Mouse (Mus musculus) hindbrain, embryonic 13.5 days (tissue): ENCODE data around the gene Ralgapa2. TPM values are rescaled to one million over a fixed set of nuclear protein-coding genes. Genes with fewer than 3 reads are reported as not detected.

Source experiments
- ATAC-seq: fragments of 200-750 bp; cut with Nextera tagmentation; 2 replicates; pipeline ENCODE4 v1.8.0; 2017; ENCODE audit warnings: moderate TSS enrichment; ENCODE audit not compliant: low FRiP score
- H3K27ac ChIP-seq: fragments of 300-500 bp; sonication (generic); 2 replicates; pipeline ENCODE4 v1.5.1; 2015; ENCODE audit warnings: inconsistent platforms, mild to moderate bottlenecking, moderate library complexity
- H3K27me3 ChIP-seq: fragments of 300-500 bp; sonication (generic); 2 replicates; pipeline ENCODE4 v1.6.1; 2015; ENCODE audit warnings: mild to moderate bottlenecking, inconsistent platforms
- H3K36me3 ChIP-seq: fragments of 300-500 bp; sonication (generic); 2 replicates; pipeline ENCODE4 v1.6.1; 2015; ENCODE audit warnings: mild to moderate bottlenecking, inconsistent platforms
- H3K4me1 ChIP-seq: fragments of 300-500 bp; sonication (generic); replicated peaks from 2 replicates; pipeline ENCODE4 v1.6.1; 2015; ENCODE audit warnings: inconsistent platforms
- H3K4me2 ChIP-seq: fragments of 300-500 bp; sonication (generic); 2 replicates; pipeline ENCODE4 v1.6.1; 2015; ENCODE audit warnings: inconsistent platforms, mild to moderate bottlenecking, moderate library complexity
- H3K4me3 ChIP-seq: fragments of 300-500 bp; sonication (generic); 2 replicates; pipeline ENCODE4 v1.5.1; 2015; ENCODE audit warnings: mild to moderate bottlenecking, inconsistent platforms
- H3K9ac ChIP-seq: fragments of 300-500 bp; sonication (generic); 2 replicates; pipeline ENCODE4 v1.6.1; 2015; ENCODE audit warnings: mild to moderate bottlenecking, inconsistent platforms
- H3K9me3 ChIP-seq: fragments of 300-500 bp; sonication (generic); 2 replicates; pipeline ENCODE4 v1.6.1; 2016; ENCODE audit warnings: inconsistent platforms
- WGBS: fragments of 180-500 bp; shearing (Covaris S2); methylation state at CpG from one replicate; pipeline ENCODE4 v1.1.7; 2015; 5-methylcytosine and 5-hydroxymethylcytosine counted together
- polyA plus RNA-seq: library from polyadenylated mRNA; unstranded; fragments of >200 nt; fragmentation: Nextera tagmentation; extraction: Ambion mirVana; gene quantifications from 2 replicates; pipeline ENCODE4 v1.2.1, GENCODE M21; 2015

Gene Ralgapa2
- polyA plus RNA-seq, 1 experiment from 2014 or later, result 13.2 TPM

DNA sequence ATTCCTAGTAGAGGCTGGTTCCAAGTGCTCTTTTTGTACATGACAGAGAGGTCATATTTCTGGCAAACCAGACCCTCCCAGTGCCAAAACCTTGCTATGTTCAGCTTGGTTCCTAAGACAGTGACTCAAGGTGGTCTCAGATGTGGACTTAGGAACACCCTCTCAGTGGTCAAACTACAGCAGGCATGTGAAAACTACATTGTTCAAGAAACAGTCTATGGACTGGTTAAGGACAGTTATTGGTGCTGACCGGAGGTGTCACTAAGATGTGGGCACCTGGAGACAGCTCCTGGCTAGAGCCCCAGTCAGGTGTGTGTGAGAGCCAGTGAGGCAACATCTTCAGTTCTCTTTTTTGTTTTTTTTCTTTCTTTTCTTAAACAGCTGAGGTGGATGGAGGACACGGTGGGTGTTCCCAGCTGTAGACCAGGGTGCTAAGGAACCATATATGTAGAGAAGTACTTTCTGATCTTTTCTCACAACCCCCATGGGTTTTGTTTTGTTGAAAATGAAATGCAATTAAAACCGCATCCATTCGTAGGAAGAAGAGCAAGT is 272.9 kb downstream of the Ralgapa2 start:
- H3K9me3 ChIP-seq, result no peaks in the 10 kb centered on the region
- H3K4me1 ChIP-seq, result no peaks in the 10 kb centered on the region
- no peak for ATAC-seq
- 92% methylated on average over 4 of the region's 4 CpGs for WGBS
- no peak overlapping the region for H3K27ac ChIP-seq
- no peak overlapping the region for H3K9ac ChIP-seq
- H3K36me3 ChIP-seq, result no peaks in the 10 kb centered on the region; the same call in 1 of the 2 replicates
- no peak overlapping the region for H3K4me3 ChIP-seq
- H3K27me3 ChIP-seq, result no peaks in the 10 kb centered on the region; the same call in 1 of the 2 replicates
- H3K4me2 ChIP-seq, result no peak overlapping the region

DNA sequence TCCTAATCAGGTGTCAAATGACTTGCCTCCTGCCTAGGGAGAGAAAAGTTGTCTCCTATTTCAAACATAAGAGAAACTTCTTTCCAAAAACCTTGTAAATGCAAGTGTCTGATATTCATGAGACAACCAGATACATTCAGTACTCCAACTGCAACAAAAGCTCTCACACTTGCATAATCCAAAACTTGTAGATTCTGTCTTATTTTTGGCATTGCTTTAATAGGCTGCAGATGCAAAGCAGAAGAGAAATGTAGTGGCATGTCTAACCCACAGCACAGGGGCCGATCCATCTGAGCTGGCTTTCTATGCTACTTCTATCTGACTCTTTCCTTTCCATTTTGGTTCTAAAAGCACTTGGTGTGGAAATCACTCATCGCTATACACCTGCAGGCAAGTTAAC is 280.7 kb downstream of the Ralgapa2 start:
- H3K4me2 ChIP-seq, result no peak overlapping the region
- H3K4me1 ChIP-seq, result peaks cover 6% of the 10 kb centered on the region
- H3K4me3 ChIP-seq, result no peak overlapping the region
- no peaks in the 10 kb centered on the region for H3K36me3 ChIP-seq
- H3K9me3 ChIP-seq, result no peaks in the 10 kb centered on the region
- WGBS, result 96% methylated on average over 2 of the region's 2 CpGs
- H3K27me3 ChIP-seq, result peaks cover 38% of the 10 kb centered on the region
- H3K27ac ChIP-seq, result no peak overlapping the region
- H3K9ac ChIP-seq, result no peak overlapping the region
- ATAC-seq, result no peak

DNA sequence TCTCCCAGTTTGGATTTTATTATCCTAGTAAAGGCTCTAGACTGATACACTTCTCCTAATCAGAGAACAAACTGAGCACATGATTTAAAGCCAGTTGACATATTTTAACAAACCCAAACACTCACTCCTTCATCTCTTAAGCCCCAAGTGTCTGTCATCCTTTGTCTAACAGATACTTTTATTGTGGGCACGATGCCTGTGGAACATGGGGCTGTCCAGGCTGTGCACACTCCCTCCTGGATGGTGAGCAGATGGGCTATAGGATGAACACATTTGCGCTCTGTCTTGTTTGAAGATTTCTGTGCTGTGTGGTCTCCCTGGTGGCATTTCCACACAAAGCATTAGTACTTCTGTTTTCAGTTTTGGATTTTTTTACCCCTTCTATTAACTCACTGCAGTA is 283.7 kb downstream of the Ralgapa2 start:
- 69% methylated on average over 2 of the region's 2 CpGs for WGBS

DNA sequence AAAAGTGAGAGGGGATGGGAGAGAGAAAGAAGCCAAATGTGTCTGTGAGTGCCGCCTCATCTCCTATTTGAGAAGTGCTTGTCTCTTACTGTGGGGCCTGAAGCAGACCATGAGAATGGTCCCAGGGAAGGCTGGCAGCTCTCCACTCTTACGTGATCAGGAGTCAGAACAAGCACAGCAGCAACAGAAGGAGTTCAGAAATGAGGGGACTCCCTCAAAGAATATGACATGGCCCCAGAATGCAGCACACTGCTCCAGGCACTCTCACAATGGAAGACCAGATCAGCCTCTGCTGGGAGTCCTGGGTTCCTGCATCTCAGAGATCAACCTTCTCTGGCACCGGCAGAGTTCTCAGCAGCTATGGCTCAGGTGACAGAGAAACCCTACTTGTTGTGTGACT is 284.5 kb downstream of the Ralgapa2 start:
- H3K36me3 ChIP-seq, result no peaks in the 10 kb centered on the region
- no peak for ATAC-seq
- no peak overlapping the region for H3K9ac ChIP-seq
- H3K4me1 ChIP-seq, result peaks cover 37% of the 10 kb centered on the region
- no peak overlapping the region for H3K27ac ChIP-seq
- 57% methylated on average over 3 of the region's 3 CpGs for WGBS
- peaks cover 65% of the 10 kb centered on the region for H3K27me3 ChIP-seq
- H3K4me2 ChIP-seq, result no peak overlapping the region
- no peak overlapping the region for H3K4me3 ChIP-seq
- no peaks in the 10 kb centered on the region for H3K9me3 ChIP-seq

More for the DNA sequence above, 283.7 kb downstream of the Ralgapa2 start:
- ATAC-seq, result no peak
- no peak overlapping the region for H3K4me2 ChIP-seq
- peaks cover 57% of the 10 kb centered on the region for H3K27me3 ChIP-seq
- no peaks in the 10 kb centered on the region for H3K9me3 ChIP-seq
- H3K27ac ChIP-seq, result no peak overlapping the region
- no peak overlapping the region for H3K4me3 ChIP-seq
- H3K36me3 ChIP-seq, result no peaks in the 10 kb centered on the region
- H3K4me1 ChIP-seq, result peaks cover 29% of the 10 kb centered on the region
- H3K9ac ChIP-seq, result no peak overlapping the region

DNA sequence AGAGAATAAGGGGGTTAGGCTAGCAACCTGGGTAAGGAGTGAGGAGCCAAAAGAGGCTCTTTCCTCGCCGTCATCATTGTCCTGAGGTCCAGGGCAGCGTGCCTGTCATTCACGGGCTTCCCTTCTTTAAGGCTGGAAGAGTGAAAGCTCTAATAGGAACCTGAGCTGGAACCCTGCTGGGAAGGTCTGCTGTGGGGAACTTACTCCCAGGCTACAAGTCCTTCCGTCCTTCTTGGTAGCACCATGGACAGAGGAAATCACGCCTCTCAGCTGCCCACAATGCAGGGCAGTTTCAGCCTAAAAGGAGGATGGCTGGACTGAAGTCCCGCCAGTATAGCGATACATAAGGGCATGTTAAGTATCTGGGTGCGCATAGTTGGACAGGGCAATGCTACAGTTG is 285.7 kb downstream of the Ralgapa2 start:
- no peak overlapping the region for H3K9ac ChIP-seq
- ATAC-seq, result no peak
- H3K4me3 ChIP-seq, result no peak overlapping the region
- peaks cover 42% of the 10 kb centered on the region for H3K4me1 ChIP-seq
- peak overlapping the region; percentile 90; the same call in 1 of the 2 replicates for H3K4me2 ChIP-seq
- peaks cover 64% of the 10 kb centered on the region for H3K27me3 ChIP-seq
- WGBS, result 10% methylated on average over 9 of the region's 9 CpGs
- H3K9me3 ChIP-seq, result no peaks in the 10 kb centered on the region
- H3K36me3 ChIP-seq, result no peaks in the 10 kb centered on the region
- H3K27ac ChIP-seq, result no peak overlapping the region

DNA sequence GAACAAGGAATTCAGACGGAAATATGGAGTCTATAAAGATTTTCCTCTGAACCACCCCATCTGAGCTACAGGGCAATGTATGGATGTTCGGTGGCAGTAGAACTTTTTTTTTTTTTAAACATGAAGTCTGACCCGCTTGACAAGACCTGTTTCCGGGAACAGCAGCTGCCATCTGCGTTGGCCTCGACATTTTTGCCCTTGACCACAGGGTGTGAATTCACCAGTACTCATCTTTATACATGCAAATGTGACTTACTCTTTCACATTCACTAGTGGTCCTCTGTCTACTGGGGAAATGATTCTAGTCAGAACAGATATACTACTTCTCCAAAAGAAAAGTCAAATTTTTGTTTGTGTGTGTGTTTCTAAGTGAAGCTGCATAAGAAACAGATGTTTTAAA is 286.3 kb downstream of the Ralgapa2 start:
- peaks cover 48% of the 10 kb centered on the region for H3K4me1 ChIP-seq
- no peaks in the 10 kb centered on the region for H3K9me3 ChIP-seq
- H3K27ac ChIP-seq, result no peak overlapping the region
- H3K4me2 ChIP-seq, result peak overlapping the region; percentile 90
- peaks cover 63% of the 10 kb centered on the region for H3K27me3 ChIP-seq
- WGBS, result 9% methylated on average over 6 of the region's 6 CpGs
- no peak for ATAC-seq
- H3K4me3 ChIP-seq, result peak overlapping the region; percentile 76
- no peaks in the 10 kb centered on the region for H3K36me3 ChIP-seq
- peak overlapping the region; percentile 36; the same call in 1 of the 2 replicates for H3K9ac ChIP-seq

DNA sequence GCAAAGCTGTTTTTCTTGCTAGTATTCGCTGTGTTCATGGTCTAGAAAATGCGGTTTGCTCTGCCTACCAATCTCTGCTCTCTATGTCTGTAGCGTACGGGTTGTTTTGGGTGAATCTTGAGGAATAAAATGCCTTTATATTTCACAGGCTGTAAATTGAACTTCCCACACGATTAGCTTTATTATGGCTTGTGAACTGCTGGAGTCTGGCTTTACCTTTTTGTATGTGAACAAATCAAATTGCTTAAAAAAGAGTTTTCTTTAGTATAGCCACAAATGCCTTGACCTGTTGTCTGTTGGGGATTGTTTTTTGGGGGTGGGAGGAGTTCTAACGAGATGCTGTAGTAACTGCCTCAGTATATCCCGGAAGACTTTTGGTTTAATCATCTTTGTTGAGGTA is 288.0 kb downstream of the Ralgapa2 start:
- no peaks in the 10 kb centered on the region for H3K36me3 ChIP-seq
- H3K4me1 ChIP-seq, result peaks cover 58% of the 10 kb centered on the region
- H3K27me3 ChIP-seq, result peaks cover 67% of the 10 kb centered on the region
- H3K27ac ChIP-seq, result peak overlapping the region; percentile 97
- ATAC-seq, result no peak
- 8% methylated on average over 7 of the region's 7 CpGs for WGBS
- H3K9ac ChIP-seq, result peak overlapping the region; percentile 95
- H3K4me2 ChIP-seq, result peak overlapping the region; percentile 90
- no peaks in the 10 kb centered on the region for H3K9me3 ChIP-seq
- peak overlapping the region; percentile 76 for H3K4me3 ChIP-seq

DNA sequence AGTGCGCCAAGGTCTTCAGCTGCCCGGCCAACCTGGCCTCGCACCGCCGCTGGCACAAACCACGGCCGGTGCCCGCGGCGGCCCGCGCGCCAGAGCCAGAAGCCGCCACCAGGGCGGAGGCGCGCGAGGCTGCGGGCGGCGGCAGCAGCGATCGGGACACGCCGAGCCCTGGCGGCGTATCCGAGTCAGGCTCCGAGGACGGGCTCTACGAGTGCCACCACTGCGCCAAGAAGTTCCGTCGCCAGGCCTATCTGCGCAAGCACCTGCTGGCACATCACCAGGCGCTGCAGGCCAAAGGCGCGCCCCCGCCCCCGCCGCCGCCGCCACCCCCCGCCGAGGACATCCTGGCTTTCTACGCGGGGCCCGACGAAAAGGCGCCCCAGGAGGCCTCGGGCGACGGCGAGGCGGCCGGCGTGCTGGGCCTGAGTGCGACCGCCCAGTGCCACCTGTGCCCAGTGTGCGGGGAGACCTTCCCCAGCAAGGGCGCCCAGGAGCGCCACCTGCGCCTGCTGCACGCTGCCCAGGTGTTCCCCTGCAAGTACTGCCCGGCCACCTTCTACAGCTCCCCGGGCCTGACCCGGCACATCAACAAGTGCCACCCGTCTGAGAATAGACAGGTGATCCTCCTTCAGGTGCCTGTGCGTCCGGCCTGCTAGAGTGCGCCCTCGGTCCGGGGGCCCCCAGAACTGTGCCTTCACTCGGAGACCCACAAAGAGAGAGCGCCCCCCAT is 288.8 kb downstream of the Ralgapa2 start:
- peaks cover 63% of the 10 kb centered on the region for H3K27me3 ChIP-seq
- H3K9me3 ChIP-seq, result no peaks in the 10 kb centered on the region
- H3K4me2 ChIP-seq, result peak overlapping the region; percentile 90
- H3K4me3 ChIP-seq, result peak overlapping the region; percentile 76
- H3K36me3 ChIP-seq, result no peaks in the 10 kb centered on the region
- H3K27ac ChIP-seq, result peak overlapping the region; percentile 97
- H3K4me1 ChIP-seq, result peaks cover 66% of the 10 kb centered on the region
- ATAC-seq, result peak; percentile 6; the same call in 1 of the 2 replicates
- under 1% methylated on average over 70 of the region's 75 CpGs for WGBS
- peak overlapping the region; percentile 95 for H3K9ac ChIP-seq

DNA sequence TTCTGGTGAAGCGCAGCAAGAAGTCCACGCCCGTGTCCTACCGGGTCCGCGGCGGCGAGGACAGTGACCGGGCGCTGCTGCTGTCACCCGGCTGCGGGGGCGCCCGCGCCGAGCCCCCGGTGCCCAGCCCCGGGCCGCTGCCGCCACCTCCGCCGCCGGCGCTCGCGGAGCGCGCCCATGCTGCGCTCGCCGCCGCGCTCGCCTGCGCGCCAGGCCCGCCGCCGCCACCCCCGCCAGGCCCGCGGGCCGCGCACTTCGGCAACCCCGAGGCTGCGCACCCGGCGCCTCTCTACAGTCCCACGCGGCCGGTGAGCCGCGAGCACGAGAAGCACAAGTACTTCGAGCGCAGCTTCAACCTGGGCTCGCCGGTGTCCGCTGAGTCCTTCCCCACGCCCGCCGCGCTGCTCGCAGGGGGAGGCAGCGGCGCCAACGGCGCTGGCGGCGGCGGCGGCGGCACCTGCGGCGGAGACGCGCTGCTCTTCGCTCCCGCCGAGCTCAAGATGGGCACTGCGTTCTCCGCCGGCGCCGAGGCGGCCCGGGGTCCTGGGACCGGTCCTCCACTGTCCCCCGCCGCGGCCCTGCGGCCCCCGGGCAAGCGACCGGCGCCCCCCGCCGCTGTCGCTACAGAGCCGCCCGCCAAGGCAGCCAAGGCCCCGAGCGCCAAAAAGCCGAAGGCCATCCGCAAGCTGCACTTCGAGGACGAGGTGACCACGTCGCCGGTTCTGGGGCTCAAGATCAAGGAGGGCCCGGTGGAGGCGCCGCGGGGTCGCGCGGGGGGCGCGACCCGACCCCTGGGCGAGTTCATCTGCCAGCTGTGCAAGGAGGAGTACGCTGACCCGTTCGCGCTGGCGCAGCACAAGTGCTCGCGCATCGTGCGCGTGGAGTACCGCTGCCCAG is 289.6 kb downstream of the Ralgapa2 start:
- Histone ChIP-seq H3K4me1 (peaks cover 74% of the 10 kb centered on the region), H3K9me3 (no peaks in the 10 kb centered on the region), H3K36me3 (no peaks in the 10 kb centered on the region), H3K4me3 (peak overlapping the region; percentile 76), H3K27me3 (peaks cover 55% of the 10 kb centered on the region), H3K4me2 (peak overlapping the region; percentile 90), H3K9ac (peak overlapping the region; percentile 95), H3K27ac (peak overlapping the region; percentile 97)
- peak; percentile 19 for ATAC-seq
- WGBS, result under 1% methylated on average over 121 of the region's 133 CpGs

DNA sequence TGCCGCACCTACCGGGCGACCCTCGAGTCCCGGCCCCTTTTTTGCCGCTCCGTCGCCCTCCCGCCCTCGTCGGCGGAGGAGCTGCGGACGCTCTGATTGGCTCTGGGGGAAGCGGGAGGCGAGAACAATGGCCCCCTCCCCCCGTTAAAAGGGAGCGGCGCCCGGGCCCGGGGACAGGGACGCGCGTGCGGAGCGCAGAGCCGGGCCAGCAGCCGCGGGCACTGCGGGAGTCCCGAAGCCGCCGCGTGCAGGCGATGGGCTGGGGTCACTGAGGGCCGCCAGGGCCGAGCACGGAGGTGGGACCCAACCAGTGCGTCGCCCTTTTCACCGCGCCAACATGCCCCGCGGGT is 290.2 kb downstream of the Ralgapa2 start:
- H3K27ac ChIP-seq, result peak overlapping the region; percentile 97
- H3K36me3 ChIP-seq, result no peaks in the 10 kb centered on the region
- peak overlapping the region; percentile 90 for H3K4me2 ChIP-seq
- no peaks in the 10 kb centered on the region for H3K9me3 ChIP-seq
- peaks cover 77% of the 10 kb centered on the region for H3K4me1 ChIP-seq
- 2% methylated on average over 40 of the region's 44 CpGs for WGBS
- H3K27me3 ChIP-seq, result peaks cover 49% of the 10 kb centered on the region
- peak overlapping the region; percentile 76 for H3K4me3 ChIP-seq
- peak overlapping the region; percentile 95 for H3K9ac ChIP-seq
- ATAC-seq, result peak; percentile 75

DNA sequence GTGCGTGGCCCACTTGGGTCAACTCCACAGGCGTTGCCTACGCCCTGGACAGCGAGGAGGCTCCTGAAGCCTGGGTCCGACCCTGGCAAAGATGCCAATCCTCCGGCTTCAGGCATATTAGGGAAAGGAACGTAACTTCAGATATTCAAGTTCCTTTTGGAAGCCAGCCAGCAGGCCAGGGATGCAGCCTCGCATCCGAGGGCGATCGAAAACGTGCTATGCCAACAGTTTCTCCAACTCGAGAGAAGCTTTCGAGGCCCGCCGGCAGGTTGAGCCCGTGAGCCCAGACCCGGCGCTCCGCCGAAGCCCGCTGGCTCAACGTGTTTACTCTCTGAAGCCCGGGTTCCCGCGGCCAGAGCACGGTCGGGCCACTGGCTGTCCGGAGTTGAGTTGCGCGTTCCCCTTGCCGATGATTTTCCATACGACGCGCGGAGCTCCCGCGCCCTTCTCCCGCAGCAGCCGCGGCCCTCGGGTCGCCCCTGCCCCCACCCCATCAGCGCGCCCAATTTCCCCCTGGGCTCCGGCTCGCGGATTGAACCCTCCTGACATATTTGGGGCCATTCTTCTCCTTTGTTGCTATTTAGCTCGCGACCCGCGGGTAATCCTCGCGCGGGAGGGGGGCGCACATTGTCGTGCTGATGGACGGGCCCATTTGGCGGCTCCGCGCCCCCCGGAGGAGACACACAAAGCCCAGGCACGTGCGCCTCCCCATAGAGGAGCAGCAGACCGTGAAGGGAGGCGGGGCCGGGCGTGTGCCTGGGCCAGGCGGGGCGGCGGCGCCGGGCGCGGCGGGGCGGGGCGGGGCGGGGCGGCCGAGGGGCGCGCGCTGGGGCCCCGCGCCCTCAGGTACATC is 290.8 kb downstream of the Ralgapa2 start, which contains the start of gene Insm1:
Gene Insm1, plus strand, starts transcription at position 846 of the 853 bp plus-strand sequence.
- no peaks in the 10 kb centered on the region for H3K9me3 ChIP-seq
- peak; percentile 73 for ATAC-seq
- peak within 1 kb of the TSS; percentile 95 for H3K9ac ChIP-seq
- H3K36me3 ChIP-seq, result no peaks in the 10 kb centered on the region
- peaks cover 76% of the 10 kb centered on the region for H3K4me1 ChIP-seq
- H3K4me2 ChIP-seq, result peak within 1 kb of the TSS; percentile 90
- WGBS, result under 1% methylated on average over 85 of the region's 86 CpGs
- H3K27ac ChIP-seq, result peak within 1 kb of the TSS; percentile 97
- peak within 1 kb of the TSS; percentile 76 for H3K4me3 ChIP-seq
- peaks cover 47% of the 10 kb centered on the region for H3K27me3 ChIP-seq
